Mouse (Mus musculus) frontal cortex, adult (tissue): Measurements from ENCODE around the gene Zfp235.

Experiments
- ATAC-seq: cut with Nextera tagmentation; 2 replicates; pipeline ENCODE4 v1.9.2; 2017; ENCODE audit warnings: mild to moderate bottlenecking, moderate library complexity, mixed read lengths; ENCODE audit not compliant: low TSS enrichment

Gene Zfp235

DNA sequence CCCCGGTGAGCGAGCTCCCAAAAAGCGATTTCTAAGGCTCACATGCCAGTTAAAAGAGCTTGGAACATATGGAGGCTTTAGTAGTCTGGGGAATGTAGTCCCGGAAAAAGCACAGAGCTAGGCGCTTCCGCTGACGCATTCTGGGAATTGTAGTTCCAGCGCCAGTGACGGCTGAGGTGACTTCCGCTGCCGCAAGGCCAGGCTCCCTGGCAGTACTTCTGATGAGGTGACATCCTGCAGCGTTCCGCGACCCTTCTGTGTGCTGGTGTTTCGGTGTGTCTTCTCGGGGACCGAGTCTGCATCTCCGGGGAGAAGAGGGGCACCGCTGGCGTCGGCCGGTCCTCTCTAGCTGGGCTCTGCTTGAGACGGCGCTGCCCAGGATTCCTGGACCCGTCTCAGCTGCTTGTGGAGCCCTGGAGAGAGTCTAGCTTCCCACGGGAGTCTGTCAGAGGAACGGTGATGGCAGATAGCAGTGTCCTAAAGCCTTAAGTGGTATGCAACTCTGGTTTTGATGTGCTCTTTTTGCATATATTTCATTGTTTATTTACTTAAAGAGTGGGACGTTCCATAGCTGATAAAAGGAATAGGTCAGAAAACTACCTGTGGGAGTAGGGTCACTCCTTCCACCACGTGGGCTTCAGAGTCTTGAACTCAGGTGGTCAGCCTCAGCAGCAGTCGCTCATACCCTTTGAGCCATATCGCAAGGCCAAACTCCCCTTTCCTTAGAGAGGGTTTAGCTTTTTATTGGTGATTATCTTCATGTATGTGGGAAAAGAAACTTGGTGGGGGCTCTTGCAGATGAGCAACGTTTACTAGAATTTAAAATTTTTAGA lies at the start of gene Zfp235:
Gene Zfp235, plus strand, starts transcription at position 174 of the 833 bp plus-strand sequence.
- ATAC-seq: peak; percentile 100

DNA sequence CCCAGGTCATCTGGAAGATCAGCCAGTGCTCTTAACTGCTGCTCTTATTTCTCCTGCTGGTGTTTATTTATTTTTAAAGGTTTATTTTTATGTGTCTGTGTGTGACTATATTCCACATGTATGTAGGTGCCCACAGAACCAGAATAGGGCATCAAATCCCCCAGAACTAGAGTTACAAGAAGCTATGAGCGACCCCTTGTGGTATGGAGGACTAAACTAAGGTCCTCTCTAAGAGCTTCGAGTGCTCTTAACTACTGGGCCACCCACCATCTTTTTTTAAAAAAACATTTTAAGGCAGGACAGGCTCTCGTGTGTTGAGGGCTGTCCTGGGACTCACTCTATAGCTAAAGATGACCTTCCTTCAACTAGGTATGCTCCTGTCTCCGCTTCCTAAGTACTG lies 47.1 kb upstream of the Zfp235 start:
- ATAC-seq: no peak

DNA sequence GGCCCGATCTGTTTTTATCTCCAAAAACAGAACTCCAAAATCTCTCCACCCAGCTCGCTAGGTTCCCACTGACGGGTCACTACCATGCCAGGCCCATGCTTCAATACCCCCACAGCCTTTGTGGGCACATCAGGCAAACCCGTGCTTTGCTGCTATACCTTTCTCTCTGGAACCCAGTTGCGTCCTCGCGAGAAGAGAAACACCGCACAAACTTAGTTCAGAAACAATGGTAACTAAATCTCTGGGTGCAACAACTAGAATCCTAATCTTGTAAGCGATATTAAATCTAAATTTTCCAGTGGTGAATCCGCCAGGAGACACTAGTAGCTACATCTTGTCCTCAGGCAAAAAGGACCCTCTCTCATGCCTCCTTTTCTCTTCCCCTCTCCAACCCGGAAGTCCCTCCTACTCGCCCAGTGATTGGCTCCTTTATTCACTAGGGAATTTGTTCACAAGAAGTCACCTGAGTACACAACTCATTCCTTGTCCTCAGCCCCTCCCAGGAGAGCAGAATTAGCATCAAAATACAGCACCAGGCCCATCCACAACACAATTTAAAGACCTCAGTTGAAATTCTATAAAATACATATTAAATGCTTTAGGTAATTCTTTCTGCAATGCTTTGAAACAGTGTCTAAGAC lies 46.4 kb upstream of the Zfp235 start:
- ATAC-seq: no peak

DNA sequence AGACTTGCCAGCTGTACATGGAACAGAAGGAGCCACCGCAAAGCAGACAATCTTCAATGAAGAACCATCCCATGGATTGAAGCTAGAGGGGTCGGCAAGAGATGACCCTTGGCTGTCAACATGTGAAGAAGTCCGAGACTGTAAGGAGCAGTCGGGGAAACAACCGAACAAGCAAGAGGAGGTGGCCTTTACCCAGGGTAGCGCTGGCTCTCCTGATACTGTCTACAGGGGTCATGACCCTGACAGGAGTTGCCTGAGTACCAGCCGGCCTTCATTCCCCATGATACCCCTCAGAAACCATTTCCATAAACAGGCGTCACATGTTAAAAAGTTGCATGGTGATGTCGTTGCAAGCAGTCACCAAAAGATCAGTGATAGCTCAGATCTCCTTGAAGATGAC lies 29.6 kb upstream of the Zfp235 start:
- no peak for ATAC-seq

DNA sequence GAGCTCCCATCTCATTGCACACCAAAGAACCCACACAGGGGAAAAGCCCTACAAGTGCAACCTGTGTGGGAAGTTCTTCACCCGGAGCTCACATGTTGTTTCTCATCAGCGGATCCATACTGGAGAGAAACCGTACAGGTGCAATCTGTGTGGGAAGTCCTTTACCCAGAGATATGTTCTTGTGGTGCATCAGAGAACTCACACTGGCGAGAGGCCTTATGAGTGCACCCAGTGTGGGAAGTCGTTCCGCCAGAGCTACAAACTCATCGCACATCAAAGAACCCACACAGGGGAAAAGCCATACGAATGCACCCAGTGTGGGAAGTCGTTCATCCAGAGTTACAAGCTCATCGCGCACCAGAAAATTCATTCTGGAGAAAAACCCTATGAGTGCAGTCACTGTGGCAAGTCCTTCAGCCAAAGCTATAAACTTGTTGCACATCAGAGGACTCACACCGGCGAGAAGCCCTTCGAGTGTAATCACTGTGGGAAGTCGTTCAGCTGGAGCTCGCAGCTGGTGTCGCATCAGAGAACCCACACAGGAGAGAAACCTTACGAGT lies 28.7 kb upstream of the Zfp235 start:
- no peak for ATAC-seq

DNA sequence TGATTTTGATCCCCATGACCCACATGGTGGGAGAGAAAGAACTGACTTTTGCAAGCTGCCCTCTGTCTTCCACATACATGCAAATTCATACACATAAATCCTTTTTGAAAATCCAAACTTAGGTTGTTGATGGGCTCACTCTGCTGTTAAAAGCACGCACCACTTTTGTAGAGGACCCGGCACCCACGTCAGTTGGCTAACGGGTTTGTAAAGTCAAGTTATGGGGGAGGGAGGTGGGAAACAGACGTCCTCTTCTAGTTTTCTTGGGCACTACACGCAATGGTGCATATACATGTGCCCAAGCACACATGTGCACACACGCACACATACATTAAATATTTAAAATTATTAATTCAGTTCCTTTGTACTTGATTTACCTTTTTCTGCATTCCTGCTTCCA lies 23.1 kb upstream of the Zfp235 start:
- ATAC-seq: no peak

DNA sequence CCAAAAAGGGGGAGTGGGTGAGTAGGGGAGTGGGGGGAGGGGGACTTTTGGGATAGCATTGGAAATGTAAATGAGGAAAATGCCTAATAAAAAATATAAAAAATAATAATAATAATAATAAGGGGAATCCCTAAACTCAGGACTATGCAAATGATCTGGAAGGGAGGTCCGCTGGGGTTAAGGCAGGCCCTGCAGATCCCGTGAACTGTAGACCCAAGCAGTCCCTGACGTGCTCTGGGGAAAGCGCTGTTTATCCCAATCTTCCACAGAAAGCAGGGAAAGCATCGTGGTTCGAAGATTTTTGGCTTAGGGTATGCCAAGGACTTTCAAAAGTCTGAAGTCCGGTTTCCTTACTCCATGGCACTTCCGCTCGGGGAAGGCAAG lies 22.2 kb upstream of the Zfp235 start:
- ATAC-seq: no peak

DNA sequence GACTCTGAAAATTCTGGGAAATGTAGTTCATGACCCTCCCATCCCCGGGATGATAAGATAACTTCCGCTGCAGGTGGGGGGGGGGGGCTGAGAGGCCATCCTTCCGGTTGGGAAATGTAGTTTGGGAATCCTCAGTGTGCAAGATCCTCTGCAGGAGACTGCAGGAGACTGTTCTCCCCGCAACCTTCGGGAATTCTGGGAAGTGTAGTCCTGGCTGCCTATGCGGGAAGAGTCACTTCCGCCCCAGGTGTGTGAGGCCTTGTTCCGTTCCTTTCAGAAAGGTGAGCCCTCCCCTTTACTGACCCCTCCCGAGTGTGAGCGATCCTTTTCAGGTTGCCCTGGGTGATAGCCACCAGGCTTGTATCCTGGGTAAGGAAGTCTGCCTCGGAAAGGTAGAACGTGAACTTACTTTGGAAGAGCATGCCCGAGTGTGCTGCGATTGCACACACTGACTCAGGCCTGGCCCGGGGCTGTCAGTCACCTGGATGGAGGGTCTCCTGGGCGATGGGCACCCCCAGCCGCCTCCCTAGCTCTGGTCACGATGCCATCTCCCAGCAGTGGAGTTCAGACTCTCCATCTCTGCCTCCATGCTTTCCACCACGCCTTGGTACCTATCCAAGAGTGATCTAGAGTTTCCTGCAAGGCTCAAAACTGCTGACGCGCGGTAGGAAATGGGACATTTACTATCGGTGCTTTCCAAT lies 21.7 kb upstream of the Zfp235 start, which contains the start of gene Zfp112:
Gene Zfp112, plus strand, starts transcription at position 159 of the 701 bp plus-strand sequence.
- ATAC-seq: peak; percentile 99

DNA sequence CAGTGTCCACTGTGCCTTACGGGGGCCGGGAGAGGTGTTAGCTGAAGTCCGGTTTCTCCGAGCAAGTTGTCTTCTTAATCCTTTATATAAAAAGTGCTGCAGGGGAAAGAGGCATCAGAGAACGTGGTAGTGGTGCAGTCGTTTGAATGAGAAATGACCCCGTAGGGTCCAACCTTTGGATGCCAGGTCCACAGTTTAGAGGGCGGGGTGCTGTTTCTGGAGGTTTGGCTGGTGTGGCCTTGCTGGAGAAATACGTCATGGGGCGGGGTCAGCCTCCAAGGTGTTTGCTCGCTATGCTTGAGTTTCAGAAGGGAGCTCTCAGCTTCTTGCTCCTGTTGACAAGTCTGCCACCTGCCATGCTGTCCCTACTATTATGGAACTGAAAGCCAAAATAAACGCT lies 21.0 kb upstream of the Zfp235 start:
- ATAC-seq: no peak

DNA sequence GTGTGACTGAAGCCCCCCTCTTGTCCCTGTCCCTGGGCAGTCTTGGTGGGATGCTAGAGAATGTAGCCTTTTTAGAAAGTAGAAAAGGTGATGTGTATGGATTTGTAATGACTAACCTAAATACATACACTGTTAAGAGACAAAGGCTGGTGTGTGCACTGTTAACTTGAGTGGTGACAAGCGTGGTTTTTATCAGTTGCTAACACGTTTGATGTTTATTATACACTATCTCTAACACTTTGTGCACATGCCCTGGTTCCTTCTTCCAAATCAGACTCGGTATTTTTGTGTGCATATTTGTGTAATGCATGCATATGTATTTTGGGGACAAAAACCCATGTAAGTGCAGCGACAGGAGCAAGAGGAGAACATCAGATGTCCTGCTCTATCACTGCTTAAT lies 17.3 kb upstream of the Zfp235 start:
- ATAC-seq: no peak

DNA sequence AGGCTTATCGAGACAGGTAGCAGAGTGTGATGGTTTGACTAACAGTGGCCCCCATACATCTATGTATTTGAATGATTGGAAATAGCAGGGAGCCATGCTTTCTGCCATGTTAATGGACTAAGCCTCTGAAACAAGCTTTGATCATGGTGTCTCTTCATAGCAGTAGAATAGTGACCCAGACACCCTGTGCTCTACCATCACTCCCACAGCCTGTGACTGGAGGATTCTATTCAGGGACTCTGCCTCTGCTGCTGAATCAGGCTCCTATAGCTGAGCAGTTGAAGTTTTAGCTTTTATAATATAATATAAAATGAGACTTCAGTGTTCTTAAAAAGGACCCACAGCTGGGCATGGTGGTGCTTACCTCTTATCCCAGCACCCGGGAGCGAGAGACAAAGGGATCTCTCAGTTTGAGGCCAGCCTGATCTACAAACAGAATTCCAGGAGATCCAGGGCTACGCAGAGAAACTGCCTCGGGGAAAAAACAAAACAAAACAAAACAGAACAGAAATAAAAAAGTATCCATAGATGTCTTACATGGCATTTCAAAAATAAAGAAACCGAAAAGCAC lies 459 bp upstream of the Zfp235 start:
- peak; percentile 17; the same call in 1 of the 2 replicates for ATAC-seq

DNA sequence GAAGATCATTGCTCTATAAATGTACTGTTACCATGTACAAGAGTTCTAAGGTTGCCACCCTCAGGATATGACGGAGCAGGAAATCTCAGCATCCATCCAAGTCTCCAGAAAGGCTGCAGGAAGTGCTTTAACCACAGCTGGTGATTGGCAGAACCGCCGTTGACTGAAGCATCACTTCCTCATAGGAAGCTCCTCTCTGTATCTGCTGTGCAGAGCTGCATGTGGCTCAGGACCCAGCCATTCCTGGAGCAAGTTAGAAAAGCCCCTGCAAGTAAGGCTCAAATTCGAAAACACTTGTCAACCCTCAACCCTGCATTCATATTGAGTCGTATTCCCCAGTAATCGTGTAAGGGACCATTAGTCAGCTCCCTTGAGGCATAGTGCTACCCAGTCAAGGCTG lies 8.6 kb downstream of the Zfp235 start:
- no peak for ATAC-seq

DNA sequence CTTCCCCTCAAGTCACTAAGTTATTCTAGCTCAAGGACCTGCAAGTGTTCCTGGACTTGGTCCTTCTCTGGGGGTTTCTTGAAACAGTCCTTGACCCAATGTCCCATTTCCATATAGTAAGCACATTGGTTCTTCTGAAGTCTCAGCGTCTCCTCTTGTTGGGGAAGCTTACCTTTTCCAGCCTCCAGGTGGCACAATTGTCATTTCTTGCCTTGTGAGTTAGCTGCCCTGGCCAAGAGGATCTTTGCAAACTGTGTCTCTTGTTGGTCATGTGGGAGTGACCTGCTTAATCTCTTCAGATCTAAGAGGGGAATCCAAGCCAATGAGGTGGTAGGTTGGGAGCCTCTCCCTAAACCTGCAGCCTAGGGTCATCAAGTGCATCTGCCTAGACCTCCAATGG lies 19.3 kb downstream of the Zfp235 start:
- no peak for ATAC-seq

DNA sequence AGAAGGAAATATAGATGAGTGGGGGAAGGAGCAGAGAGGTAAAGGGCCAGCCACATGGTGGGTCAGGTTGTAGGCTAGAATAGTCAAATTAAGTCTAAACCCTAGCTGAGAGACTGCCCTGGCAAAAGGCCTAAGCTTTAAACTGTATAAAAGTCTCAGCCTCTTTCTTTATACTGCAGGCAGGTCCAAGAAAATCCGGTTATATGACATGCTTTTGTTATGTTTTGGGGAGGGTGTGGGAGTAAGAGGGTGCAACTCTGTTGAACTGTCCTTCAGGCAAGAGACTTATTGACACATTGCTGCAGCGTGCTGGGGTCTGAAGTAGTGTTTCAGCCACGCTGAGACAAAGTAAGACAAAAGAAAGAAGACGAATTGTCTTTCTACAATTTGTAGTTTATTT lies 38.2 kb downstream of the Zfp235 start:
- no peak for ATAC-seq

DNA sequence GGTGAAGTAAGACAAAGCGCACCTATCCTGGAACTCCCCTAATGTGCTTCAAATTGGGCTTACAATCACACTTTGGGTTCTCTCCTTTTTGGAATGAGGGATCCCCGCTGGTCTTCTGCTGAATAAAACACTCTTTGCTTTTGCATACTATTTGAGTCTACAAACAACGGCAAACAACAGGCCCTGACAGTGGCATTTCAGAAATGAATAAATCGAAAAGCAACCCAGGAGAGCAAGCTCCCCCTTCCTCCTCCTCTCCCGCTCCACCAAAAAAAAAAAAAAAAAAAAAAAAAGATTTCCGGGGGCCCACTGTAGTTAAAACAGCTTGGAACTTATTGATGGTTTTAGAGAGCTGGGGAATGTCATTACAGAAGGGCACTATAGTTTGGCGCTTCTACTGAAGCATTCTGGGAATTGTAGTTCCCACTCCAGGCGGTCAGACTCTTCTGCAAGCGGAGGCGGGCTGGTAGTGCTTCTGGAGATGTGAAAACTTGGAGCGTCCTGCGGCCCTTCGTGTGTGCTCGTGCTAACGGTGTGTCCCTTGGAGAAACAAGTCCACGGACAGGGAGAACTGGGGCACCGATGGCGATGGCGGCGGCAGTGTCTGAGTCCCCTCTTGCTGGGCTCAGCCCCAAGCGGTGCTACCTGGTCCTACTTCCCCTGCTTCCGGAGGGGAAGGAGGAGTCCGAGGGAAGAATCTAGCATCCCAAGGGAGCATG lies 40.8 kb downstream of the Zfp235 start, which contains the start of gene Zfp114:
Gene Zfp114, plus strand, starts transcription at position 443 of the 719 bp plus-strand sequence.
- ATAC-seq: peak; percentile 98

DNA sequence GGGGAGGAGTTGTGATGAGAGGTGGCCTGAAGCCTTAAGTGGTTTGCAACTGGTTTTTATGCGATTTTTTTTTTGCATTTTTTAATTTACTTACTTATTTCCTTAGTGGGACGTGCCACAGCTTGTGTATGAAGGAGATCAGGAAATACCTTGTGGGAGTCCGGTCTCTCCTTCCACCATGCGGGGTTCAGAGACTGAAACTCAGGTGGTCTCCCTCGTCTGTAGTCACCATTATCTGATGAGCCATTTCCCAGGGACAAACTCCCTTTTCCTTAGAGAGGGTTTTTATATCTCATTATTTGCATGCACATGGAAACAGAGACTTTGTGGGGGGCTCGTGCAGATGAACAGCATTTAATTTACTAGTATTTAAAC lies 41.4 kb downstream of the Zfp235 start:
- ATAC-seq: no peak

DNA sequence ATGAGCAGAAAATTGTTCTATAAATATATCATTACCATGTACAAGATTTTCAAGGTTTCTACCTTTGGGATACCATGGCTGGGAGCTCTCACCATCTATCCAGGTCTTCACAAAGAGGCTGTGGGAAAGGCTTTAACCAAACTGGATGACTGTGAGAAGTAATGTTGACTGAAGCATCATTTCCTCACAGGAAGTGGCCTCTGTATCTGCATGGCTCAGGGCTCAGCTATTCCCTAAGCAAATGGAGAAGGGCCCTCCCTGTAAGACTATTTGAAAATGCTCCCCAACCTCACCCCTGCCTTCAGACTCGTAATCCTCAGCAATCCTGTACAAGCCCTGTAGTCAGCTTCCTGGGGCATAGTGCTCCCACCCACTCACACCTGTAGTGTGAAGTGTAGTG lies 53.6 kb downstream of the Zfp235 start:
- ATAC-seq: no peak

DNA sequence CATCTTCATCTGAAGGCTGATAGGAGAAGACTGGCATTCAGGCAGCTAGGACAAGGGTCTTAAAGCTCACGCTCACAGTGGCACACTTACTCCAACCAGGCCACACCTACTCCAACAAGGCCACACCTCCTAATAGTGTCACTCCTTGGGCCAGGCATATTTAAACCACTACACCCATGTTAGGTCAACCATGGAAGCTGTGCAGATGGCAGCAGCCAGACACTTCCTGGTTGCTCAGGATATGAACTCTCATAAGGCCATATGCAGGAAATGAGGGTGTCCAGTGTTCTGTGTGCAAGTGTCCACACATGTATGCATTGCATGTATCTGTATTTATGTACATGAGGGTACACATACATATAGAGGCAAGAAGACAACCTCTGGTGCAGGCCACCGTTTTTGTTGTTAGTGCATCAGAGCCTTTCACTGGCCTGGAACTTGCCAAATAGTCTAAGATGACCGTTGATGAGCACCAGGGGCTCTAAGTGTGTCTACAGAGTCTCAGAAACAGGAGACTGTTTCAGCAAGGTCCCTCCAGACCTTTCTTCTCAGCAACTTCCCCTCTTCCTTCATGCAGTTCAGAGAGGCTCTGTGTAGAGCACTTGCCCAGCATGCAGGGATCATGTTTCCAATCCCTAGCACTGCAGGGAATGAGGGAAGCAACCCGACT lies 55.1 kb downstream of the Zfp235 start:
- no peak for ATAC-seq

DNA sequence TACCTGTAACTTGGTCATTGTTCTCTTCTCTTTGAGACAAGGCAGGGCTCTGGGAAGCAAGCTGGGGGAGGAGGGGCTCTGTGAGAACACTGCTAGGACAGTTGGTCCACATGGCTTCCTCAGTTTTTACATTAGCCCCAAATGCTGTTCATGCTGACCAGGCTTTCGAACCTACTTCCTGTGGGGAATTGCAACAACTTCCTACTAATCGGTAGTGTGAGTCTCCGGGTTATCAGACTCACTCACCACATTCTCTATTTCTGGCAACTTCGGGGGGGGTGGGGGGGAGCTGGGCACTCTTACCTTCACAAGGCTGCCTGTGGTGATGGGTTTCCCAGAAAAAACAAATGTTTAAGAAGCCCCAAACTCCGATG lies 55.6 kb downstream of the Zfp235 start:
- no peak for ATAC-seq

DNA sequence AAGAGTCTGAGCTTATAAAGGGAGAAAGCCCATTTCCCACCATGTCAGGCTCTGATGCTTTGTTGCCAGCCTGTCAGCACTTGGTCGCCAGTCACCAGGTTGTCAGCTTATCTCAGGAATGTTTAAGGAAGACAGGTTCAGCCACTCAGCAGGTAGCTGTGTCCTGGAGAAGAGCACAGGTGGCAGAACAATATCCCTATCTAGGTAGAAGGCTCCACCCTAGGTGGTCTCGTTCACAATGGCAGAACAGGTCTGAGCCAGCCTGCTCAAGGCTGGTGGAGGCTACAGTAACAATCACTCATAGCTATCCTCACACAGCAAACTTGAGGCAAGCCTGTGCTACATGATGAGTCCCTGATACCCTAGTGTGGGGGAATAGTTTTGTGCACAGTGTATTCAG lies 57.4 kb downstream of the Zfp235 start:
- ATAC-seq: no peak
